Mouse (Mus musculus): ENCODE data around the gene Atpaf2.

GRCm38 (mm10) chr11:60416963-60417716 is 1.1 kb downstream of the Atpaf2 start, which contains the start of gene Gid4:
- TF ChIP-seq CTCF (IDR thresholded peaks at IDR 0.05; ENCODE audit: low read depth) (no peak), EP300 (optimal IDR thresholded peaks at IDR 0.05) (no peak)
